ENCODE assay signal across 18 mouse cellular contexts in genomic region chr11:93361576-93361975, GRCm38 (mm10).
DNase-seq lines count a peak whose midpoint lies in the region; ATAC-seq and TF ChIP-seq lines count a peak whose summit lies in the region.
"Had no signal": no experiment of that assay in that cellular context is flagged by ENCODE, and none has a peak within 500 bp of the region (broad histone marks: within the 10 kb centered on the region; RNA-seq: fewer than 3 reads in every experiment).

No protein-coding gene starts in this region.

- H3K27ac ChIP-seq in embryonic facial prominence, embryonic 14.5 days (replicated peaks; ENCODE audit: low read depth, low read length) = no peak overlapping the region
- H3K27ac ChIP-seq: hindbrain, embryonic 12.5 days; kidney, embryonic 15.5 days; limb, embryonic 12.5 days; macrophage had no signal

- no peaks in the 10 kb centered on the region for H3K9me3 ChIP-seq in embryonic facial prominence, embryonic 14.5 days (ENCODE audit: control insufficient read depth, low read length)
- H3K9me3 ChIP-seq: heart, embryonic 12.5 days; hindbrain, embryonic 12.5 days; kidney, embryonic 15.5 days; limb, embryonic 12.5 days had no signal

- 67% methylated on average over 2 of the region's 2 CpGs for WGBS in embryonic facial prominence, embryonic 14.5 days

- no peak for TF ChIP-seq CTCF in brain, embryonic 14.5 days (IDR thresholded peaks at IDR 0.05; ENCODE audit: borderline replicate concordance, extremely low read depth, insufficient read depth, insufficient read length)

- H3K4me1 ChIP-seq in embryonic facial prominence, embryonic 14.5 days (ENCODE audit: control insufficient read depth, insufficient read depth, low read length) = no peaks in the 10 kb centered on the region
- H3K4me1 ChIP-seq: heart, embryonic 12.5 days; hindbrain, embryonic 12.5 days; kidney, embryonic 15.5 days; limb, embryonic 12.5 days had no signal

- DNase-seq in kidney, postnatal 10 days = peak; percentile 6
- DNase-seq in kidney, adult 11 months = no peak
- peak; percentile 11 for DNase-seq in 416B (ENCODE audit: low read depth)
- peak; percentile 19 for DNase-seq in brain, embryonic 14.5 days (ENCODE audit: low read depth)
- DNase-seq in embryonic facial prominence, embryonic 14.5 days (ENCODE audit: low spot score) = peak; percentile 58
- no peak for DNase-seq in cerebellum, adult 11 months
- DNase-seq in gastrocnemius, postnatal 25 days = no peak
- no peak for DNase-seq in layer of hippocampus, adult 8-10 months (ENCODE audit: low spot score in 2 of 2)
- DNase-seq: adrenal gland, postnatal 36 days; cerebellum, adult 8-10 months; gastrocnemius, postnatal 10 days; spleen, adult 18-20 months had no signal

- no peaks in the 10 kb centered on the region for H3K27me3 ChIP-seq in embryonic facial prominence, embryonic 14.5 days (replicated peaks; ENCODE audit: control insufficient read depth, insufficient read depth, low read length)
- H3K27me3 ChIP-seq: heart, embryonic 12.5 days; hindbrain, embryonic 12.5 days; kidney, embryonic 15.5 days; limb, embryonic 12.5 days had no signal

- no peak for TF ChIP-seq POLR2A in brain, embryonic 14.5 days (IDR thresholded peaks at IDR 0.05; ENCODE audit: borderline replicate concordance, extremely low read depth, insufficient read depth, insufficient read length, poor library complexity, severe bottlenecking)

- no peak for ATAC-seq in embryonic facial prominence, embryonic 14.5 days (ENCODE audit: low read depth)
- ATAC-seq: forebrain, embryonic 16.5 days had no signal

- no peak overlapping the region for H3K9ac ChIP-seq in embryonic facial prominence, embryonic 14.5 days (ENCODE audit: low read depth, low read length)
- H3K9ac ChIP-seq: heart, embryonic 12.5 days; hindbrain, embryonic 12.5 days; kidney, embryonic 15.5 days; limb, embryonic 12.5 days had no signal

- H3K4me3 ChIP-seq in embryonic facial prominence, embryonic 14.5 days (ENCODE audit: low read depth, low read length) = no peak overlapping the region
- H3K4me3 ChIP-seq: heart, embryonic 12.5 days; hindbrain, embryonic 12.5 days; kidney, embryonic 15.5 days; limb, embryonic 12.5 days had no signal

- H3K4me2 ChIP-seq in embryonic facial prominence, embryonic 14.5 days (ENCODE audit: low read depth, low read length) = no peak overlapping the region
- H3K4me2 ChIP-seq: heart, embryonic 12.5 days; hindbrain, embryonic 12.5 days; kidney, embryonic 15.5 days; limb, embryonic 12.5 days had no signal

- H3K36me3 ChIP-seq in embryonic facial prominence, embryonic 14.5 days (ENCODE audit: control insufficient read depth, insufficient read depth, low read length) = no peaks in the 10 kb centered on the region
- H3K36me3 ChIP-seq: heart, embryonic 12.5 days; hindbrain, embryonic 12.5 days; kidney, embryonic 15.5 days; limb, embryonic 12.5 days had no signal

Comparison
In these comparisons a context has a peak if more than half of its experiments do, and no peak if none do; other contexts are left out.
1. DNase-seq: peak in kidney, postnatal 10 days (single experiment), 416B (single experiment), brain, embryonic 14.5 days (single experiment) and embryonic facial prominence, embryonic 14.5 days (single experiment); none in kidney, adult 11 months (single experiment), cerebellum, adult 11 months (single experiment), gastrocnemius, postnatal 25 days (single experiment) and layer of hippocampus, adult 8-10 months (0 of 2).